22 mouse cellular contexts compared by ENCODE assay signal in genomic region chr17:84231361-84231760, GRCm38 (mm10). TPM values are rescaled to one million over a fixed set of nuclear protein-coding genes. Genes with fewer than 3 reads are reported as not detected.
DNase-seq lines count a peak whose midpoint lies in the region; ATAC-seq and TF ChIP-seq lines count a peak whose summit lies in the region.
"Had no signal": no experiment of that assay in that cellular context is flagged by ENCODE, and none has a peak within 500 bp of the region (broad histone marks: within the 10 kb centered on the region; RNA-seq: fewer than 3 reads in every experiment).

No protein-coding gene starts in this region.

- no peak for TF ChIP-seq POLR2A in spleen, adult 2 months (IDR thresholded peaks at IDR 0.05; ENCODE audit: low read depth, low read length)

- peaks cover 6% of the 10 kb centered on the region; the same call in 1 of the 2 replicates for H3K4me1 ChIP-seq in spleen, adult 2 months (ENCODE audit: control insufficient read depth, insufficient read depth, insufficient read length)
- H3K4me1 ChIP-seq: embryonic facial prominence, embryonic 13.5 days; forebrain, embryonic 12.5 days had no signal

- no peak overlapping the region for H3K4me3 ChIP-seq in spleen, adult 2 months (ENCODE audit: extremely low read depth, insufficient read depth, insufficient read length)
- H3K4me3 ChIP-seq: embryonic facial prominence, embryonic 13.5 days; forebrain, embryonic 12.5 days; heart, adult 2 months; heart, embryonic 15.5 days had no signal

- no peak for TF ChIP-seq CTCF in spleen, adult 2 months (IDR thresholded peaks at IDR 0.05; ENCODE audit: extremely low read depth, insufficient read depth, insufficient read length, insufficient replicate concordance)

- no peaks in the 10 kb centered on the region for H3K27me3 ChIP-seq in spleen, adult 2 months (ENCODE audit: control insufficient read depth, insufficient read depth, low read length)
- H3K27me3 ChIP-seq in splenic B cell, adult 2 months (ENCODE audit: control insufficient read depth, insufficient read depth, low read length, poor library complexity, severe bottlenecking) = no peaks in the 10 kb centered on the region
- H3K27me3 ChIP-seq: embryonic facial prominence, embryonic 13.5 days; forebrain, embryonic 12.5 days; heart, embryonic 15.5 days; Patski had no signal

- no peak for DNase-seq in spleen, adult 2 months (ENCODE audit: low read depth in 1 of 2, low spot score in 2 of 2)
- DNase-seq in spleen, postnatal 4 days (ENCODE audit: low spot score in 2 of 2) = no peak
- DNase-seq in induced T-regulatory cell, adult 2 months (ENCODE audit: low read depth) = peak; percentile 77
- peak; percentile 42 for DNase-seq in splenic B cell, adult 2 months (ENCODE audit: low read depth, low spot score)
- no peak for DNase-seq in gastrocnemius, postnatal 10 days
- DNase-seq in cerebellum, adult 11 months = no peak
- no peak for DNase-seq in thymus, postnatal 36 days
- DNase-seq: adrenal gland, adult 8-10 months; adrenal gland, postnatal 36 days; cerebellum, adult 11-12 months; cerebellum, adult 9-10 months; cerebellum, postnatal 25 days; gastrocnemius, postnatal 14 days; heart, adult 2 months; heart, postnatal 14 days had no signal

- peak; percentile 95 for ATAC-seq in CD4-positive, CD25-positive, alpha-beta regulatory T cell, adult 4 months
- ATAC-seq: forebrain, embryonic 16.5 days; Patski had no signal

- peaks cover 16% of the 10 kb centered on the region for H3K36me3 ChIP-seq in spleen, adult 2 months (ENCODE audit: control insufficient read depth, insufficient read depth, low read length)
- peaks cover 3% of the 10 kb centered on the region for H3K36me3 ChIP-seq in splenic B cell, adult 2 months (ENCODE audit: control insufficient read depth, insufficient read depth, low read length, poor library complexity, severe bottlenecking)

- WGBS in spleen, adult 2 months = 41% methylated on average over 2 of the region's 2 CpGs

- H3K27ac ChIP-seq in spleen, adult 2 months (ENCODE audit: insufficient read depth, low read length) = peak overlapping the region; percentile 43; the same call in 1 of the 2 replicates
- H3K27ac ChIP-seq: embryonic facial prominence, embryonic 13.5 days; forebrain, embryonic 12.5 days; heart, adult 2 months; heart, embryonic 15.5 days; hindbrain, embryonic 14.5 days had no signal

RNA-seq across cellular contexts. Expression of gene Zfp36l2, which starts 43.6 kb away (rescaled TPM):
- polyA plus RNA-seq in spleen, adult 2 months (2012; rRNA removed) = 146 and 261 TPM in 2 replicates
- polyA plus RNA-seq in CD4-positive, CD25-positive, alpha-beta regulatory T cell, adult 4 months (2017; shearing (Covaris generic)) = 10 to 100 TPM; 26.9 to 79.1 TPM
- total RNA-seq in gastrocnemius, postnatal 10 days (2021) = 10 to 100 TPM; 26.2 to 32.6 TPM

Comparison
In these comparisons a context has a peak if more than half of its experiments do, and no peak if none do; other contexts are left out.
1. DNase-seq: peak in induced T-regulatory cell, adult 2 months (single experiment) and splenic B cell, adult 2 months (single experiment); none in spleen, adult 2 months (0 of 2), spleen, postnatal 4 days (0 of 2), gastrocnemius, postnatal 10 days (single experiment), cerebellum, adult 11 months (single experiment) and thymus, postnatal 36 days (0 of 2).